Mouse (Mus musculus) liver, postnatal 0 days (tissue): ENCODE measurements around the gene Nup160. TPM values are rescaled to one million over a fixed set of nuclear protein-coding genes. Genes with fewer than 3 reads are reported as not detected.
A peak's percentile ranks its signal among the peaks of the same experiment; 100 is the strongest.

Experiments used
- ATAC-seq: fragments of 200-750 bp; cut with Nextera tagmentation; 2 replicates; pipeline ENCODE4 v1.8.0; 2017; ENCODE audit warnings: mild to moderate bottlenecking, moderate library complexity
- DNase-seq: peaks from one replicate; pipeline ENCODE4 v3.0.0-alpha.2; 2016
- H3K27ac ChIP-seq: fragments of 300-500 bp; sonication (generic); 2 replicates; pipeline ENCODE4 v1.5.1; 2014; ENCODE audit warnings: antibody characterized with exemption, moderate library complexity, mild to moderate bottlenecking, low read depth
- H3K27me3 ChIP-seq: fragments of 300-500 bp; sonication (generic); 2 replicates; pipeline ENCODE4 v1.6.1; 2014; ENCODE audit warnings: low read length, control low read depth, mixed read lengths; ENCODE audit not compliant: insufficient read depth
- H3K36me3 ChIP-seq: fragments of 300-500 bp; sonication (generic); replicated peaks from 2 replicates; pipeline ENCODE4 v1.6.1; 2014; ENCODE audit warnings: mild to moderate bottlenecking, control low read depth, low read length, moderate library complexity, mixed read lengths; ENCODE audit not compliant: insufficient read depth
- H3K4me1 ChIP-seq: fragments of 300-500 bp; sonication (generic); 2 replicates; pipeline ENCODE4 v1.6.1; 2014; ENCODE audit warnings: antibody characterized with exemption, mild to moderate bottlenecking, control low read depth; ENCODE audit not compliant: insufficient read depth
- H3K4me2 ChIP-seq: fragments of 300-500 bp; sonication (generic); 2 replicates; pipeline ENCODE4 v1.6.1; 2014; ENCODE audit warnings: low read depth, mild to moderate bottlenecking, low read length, moderate library complexity, mixed read lengths
- H3K4me3 ChIP-seq: fragments of 300-500 bp; sonication (generic); 2 replicates; pipeline ENCODE4 v1.5.1; 2014; ENCODE audit warnings: low read depth, low read length
- H3K9ac ChIP-seq: fragments of 300-500 bp; sonication (generic); replicated peaks from 2 replicates; pipeline ENCODE4 v1.6.1; 2014; ENCODE audit warnings: mild to moderate bottlenecking, moderate library complexity
- H3K9me3 ChIP-seq: fragments of 300-500 bp; sonication (generic); 2 replicates; pipeline ENCODE4 v1.6.1; 2016; ENCODE audit warnings: mild to moderate bottlenecking, control low read depth, low read length, mixed read lengths
- CTCF ChIP-seq: sonication (generic); IDR thresholded peaks from 2 replicates; pipeline ENCODE4 v1.5.1; 2016; ENCODE audit warnings: antibody characterized with exemption, low read depth
- EP300 ChIP-seq: IDR thresholded peaks from 2 replicates; pipeline ENCODE4 v1.6.1; 2016; ENCODE audit warnings: antibody characterized with exemption, low read depth, mild to moderate bottlenecking
- WGBS: fragments of 180-500 bp; shearing (Covaris S2); extraction: QIAGEN DNeasy Blood & Tissue Kit; methylation state at CpG from one replicate; pipeline ENCODE4 v1.1.7; 2014; ENCODE audit not compliant: insufficient replicate concordance; 5-methylcytosine and 5-hydroxymethylcytosine counted together
- polyA plus RNA-seq: library from polyadenylated mRNA; unstranded; fragments of >200 nt; fragmentation: Nextera tagmentation; extraction: Ambion mirVana; gene quantifications from 2 replicates; pipeline ENCODE4 v1.2.1, GENCODE M21; 2015

Nup160 gene
- polyA plus RNA-seq, 1 experiment from 2014 or later = 10.2 TPM

DNA sequence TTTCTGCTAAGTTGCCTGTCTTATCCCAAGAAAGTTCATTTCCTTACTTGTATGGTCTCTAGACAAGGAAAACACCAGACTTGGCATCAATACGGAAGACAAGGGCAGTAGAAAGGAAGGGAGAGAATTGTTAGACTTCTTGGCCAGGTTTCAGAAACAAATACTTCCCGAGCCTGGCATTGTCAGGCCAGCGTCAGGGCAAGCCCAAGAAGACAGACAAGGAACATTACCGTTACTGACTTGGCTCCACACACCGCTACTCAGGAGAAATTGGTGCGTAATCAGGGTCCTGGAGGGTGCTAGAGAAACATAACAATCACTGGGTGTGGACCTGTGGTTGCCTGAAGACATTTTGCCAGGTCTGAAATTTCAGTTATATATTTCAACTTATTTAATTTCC is 6.7 kb upstream of the Nup160 start:
- DNase-seq = no peak

DNA sequence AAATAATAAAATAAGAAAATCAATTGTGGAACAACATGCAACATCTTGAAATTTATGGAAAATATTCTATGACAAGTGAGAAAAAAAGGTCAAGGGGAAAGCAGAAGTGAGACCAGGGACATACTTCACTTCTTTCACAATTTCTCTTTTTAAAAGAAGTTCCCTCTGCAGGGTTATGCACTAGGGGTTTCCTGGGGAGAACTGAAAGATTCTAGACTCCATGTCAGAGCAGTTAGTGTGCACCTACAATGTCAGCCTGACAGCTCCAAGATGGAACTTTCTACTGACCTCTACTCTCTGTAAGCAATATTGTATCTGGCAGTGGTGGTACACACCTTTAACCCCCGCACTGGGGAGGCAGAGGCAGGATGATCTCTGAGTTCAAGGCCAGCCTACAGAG is 3.7 kb upstream of the Nup160 start:
- ATAC-seq (peak; percentile 31), DNase-seq (no peak)
- H3K36me3 ChIP-seq = no peaks in the 10 kb centered on the region
- H3K9me3 ChIP-seq = 0 out of 2 replicates have a peak, but pooled peaks cover 3% of the 10 kb centered on the region
- no peak overlapping the region for H3K4me3 ChIP-seq
- H3K4me2 ChIP-seq = no peak overlapping the region
- no peaks in the 10 kb centered on the region for H3K27me3 ChIP-seq
- 0 out of 2 replicates have a peak overlapping the region, but pooled peaks have one; percentile 29 for H3K27ac ChIP-seq
- whole genome bisulfite sequencing = 83% methylated on average over 1 of the region's 1 CpGs
- H3K9ac ChIP-seq = no peak overlapping the region
- H3K4me1 ChIP-seq = peaks cover 3% of the 10 kb centered on the region
- TF ChIP-seq EP300 = no peak
- no peak for TF ChIP-seq CTCF

More for the DNA sequence above, 6.7 kb upstream of the Nup160 start:
- Histone ChIP-seq H3K27me3 (no peaks in the 10 kb centered on the region), H3K4me3 (no peak overlapping the region), H3K36me3 (no peaks in the 10 kb centered on the region), H3K4me2 (no peak overlapping the region), H3K27ac (no peak overlapping the region), H3K9me3 (0 out of 2 replicates have a peak, but pooled peaks cover 3% of the 10 kb centered on the region), H3K4me1 (peaks cover 12% of the 10 kb centered on the region), H3K9ac (no peak overlapping the region)
- TF ChIP-seq CTCF (no peak), EP300 (no peak)
- WGBS = 86% methylated on average over 6 of the region's 6 CpGs
- ATAC-seq = no peak

DNA sequence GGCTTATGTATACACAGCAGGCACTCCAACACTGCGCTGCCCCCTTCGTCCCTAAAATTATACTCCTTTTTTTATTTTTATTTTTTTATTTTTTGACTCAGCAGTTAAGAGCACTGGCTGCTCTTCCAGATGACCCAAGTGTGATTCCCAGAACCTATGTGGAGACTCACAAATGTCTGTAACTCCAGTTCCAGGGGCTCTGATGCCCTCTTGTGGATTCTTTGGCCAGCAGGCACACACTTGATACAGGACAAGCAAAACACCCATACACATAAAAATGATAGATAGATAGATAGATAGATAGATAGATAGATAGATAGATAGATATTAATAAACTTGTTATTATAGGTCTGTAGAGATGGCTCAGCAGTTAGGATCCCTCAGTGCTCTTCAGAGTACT is 2.5 kb upstream of the Nup160 start:
- Histone ChIP-seq H3K36me3 (no peaks in the 10 kb centered on the region), H3K4me3 (no peak overlapping the region), H3K27me3 (no peaks in the 10 kb centered on the region), H3K27ac (no peak overlapping the region), H3K9ac (no peak overlapping the region), H3K4me2 (no peak overlapping the region), H3K4me1 (peaks cover 6% of the 10 kb centered on the region; the same call in 1 of the 2 replicates), H3K9me3 (no peaks in the 10 kb centered on the region)
- 93% methylated on average over 2 of the region's 2 CpGs for WGBS
- TF ChIP-seq EP300 = no peak
- peak; percentile 49 for TF ChIP-seq CTCF
- ATAC-seq (no peak), DNase-seq (no peak)

DNA sequence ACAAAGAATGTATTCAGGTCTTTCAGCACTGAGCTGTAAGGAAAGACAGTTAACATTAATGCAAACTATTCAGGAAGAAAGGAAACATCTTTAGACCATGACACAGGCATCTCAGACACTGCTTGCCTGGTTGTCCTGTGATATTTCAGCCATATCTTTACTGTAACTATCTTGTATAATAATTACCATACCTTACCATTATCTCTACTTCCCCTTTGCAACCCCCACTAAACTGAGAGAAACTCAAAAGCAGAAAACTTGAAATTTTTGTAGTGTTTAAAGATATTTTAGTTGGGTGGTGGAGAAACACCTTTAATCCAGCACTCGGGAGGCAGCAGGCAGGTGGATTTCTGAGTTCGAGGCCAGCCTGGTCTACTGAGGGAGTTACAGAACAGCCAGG is 1.5 kb upstream of the Nup160 start:
- Histone ChIP-seq H3K27ac (no peak overlapping the region), H3K4me1 (peaks cover 14% of the 10 kb centered on the region), H3K4me3 (no peak overlapping the region), H3K9ac (no peak overlapping the region), H3K27me3 (no peaks in the 10 kb centered on the region), H3K9me3 (no peaks in the 10 kb centered on the region), H3K4me2 (no peak overlapping the region), H3K36me3 (no peaks in the 10 kb centered on the region)
- TF ChIP-seq CTCF = no peak
- WGBS = 75% methylated on average over 2 of the region's 2 CpGs
- no peak for DNase-seq
- no peak for ATAC-seq

DNA sequence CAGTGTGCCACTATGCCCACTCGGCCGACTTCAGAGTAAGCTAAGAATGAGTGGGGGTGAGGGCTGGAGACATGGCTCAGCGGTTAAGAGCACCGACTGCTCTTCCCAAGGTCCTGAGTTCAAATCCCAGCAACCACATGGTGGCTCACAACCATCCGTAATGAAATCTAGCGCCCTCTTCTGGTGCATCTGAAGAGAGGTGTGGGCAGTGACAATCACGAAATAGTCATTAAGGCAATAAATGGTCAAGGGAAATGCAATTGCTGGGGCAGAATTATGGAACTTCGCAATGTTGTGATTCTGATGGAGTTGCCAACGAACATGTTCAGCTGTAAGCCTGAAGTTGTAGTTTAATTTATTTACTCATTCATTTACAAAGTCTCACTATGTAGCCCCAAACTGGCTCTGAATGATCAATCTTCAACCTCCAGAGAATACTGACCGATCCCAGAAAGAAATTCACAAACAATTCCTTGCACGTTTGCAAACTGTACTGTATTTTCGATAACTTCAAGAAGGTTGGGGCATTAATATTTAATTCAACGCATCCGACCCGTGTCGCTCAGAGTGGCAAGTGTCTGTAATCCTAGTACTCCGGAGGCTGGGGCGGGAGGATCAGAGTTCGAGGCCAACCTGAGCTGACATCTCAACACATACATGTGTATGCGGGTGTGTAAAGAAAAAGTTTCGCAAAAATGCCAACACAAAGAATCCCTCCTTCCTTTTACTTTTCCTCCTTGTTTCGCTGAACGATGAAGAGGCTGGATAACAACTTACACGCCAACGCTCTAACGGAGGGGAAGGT is 1.4 kb downstream of the Nup160 start:
- no peak for DNase-seq
- peak overlapping the region; percentile 86 for H3K4me3 ChIP-seq
- WGBS = 35% methylated on average over 26 of the region's 26 CpGs
- peak overlapping the region; percentile 98 for H3K27ac ChIP-seq
- peak overlapping the region; percentile 87 for H3K9ac ChIP-seq
- H3K4me1 ChIP-seq = peaks cover 18% of the 10 kb centered on the region
- peak; percentile 70 for TF ChIP-seq CTCF
- no peak for TF ChIP-seq EP300
- peak; percentile 31 for ATAC-seq
- H3K9me3 ChIP-seq = no peaks in the 10 kb centered on the region
- peaks cover 11% of the 10 kb centered on the region for H3K36me3 ChIP-seq
- H3K4me2 ChIP-seq = peak overlapping the region; percentile 94
- H3K27me3 ChIP-seq = no peaks in the 10 kb centered on the region

DNA sequence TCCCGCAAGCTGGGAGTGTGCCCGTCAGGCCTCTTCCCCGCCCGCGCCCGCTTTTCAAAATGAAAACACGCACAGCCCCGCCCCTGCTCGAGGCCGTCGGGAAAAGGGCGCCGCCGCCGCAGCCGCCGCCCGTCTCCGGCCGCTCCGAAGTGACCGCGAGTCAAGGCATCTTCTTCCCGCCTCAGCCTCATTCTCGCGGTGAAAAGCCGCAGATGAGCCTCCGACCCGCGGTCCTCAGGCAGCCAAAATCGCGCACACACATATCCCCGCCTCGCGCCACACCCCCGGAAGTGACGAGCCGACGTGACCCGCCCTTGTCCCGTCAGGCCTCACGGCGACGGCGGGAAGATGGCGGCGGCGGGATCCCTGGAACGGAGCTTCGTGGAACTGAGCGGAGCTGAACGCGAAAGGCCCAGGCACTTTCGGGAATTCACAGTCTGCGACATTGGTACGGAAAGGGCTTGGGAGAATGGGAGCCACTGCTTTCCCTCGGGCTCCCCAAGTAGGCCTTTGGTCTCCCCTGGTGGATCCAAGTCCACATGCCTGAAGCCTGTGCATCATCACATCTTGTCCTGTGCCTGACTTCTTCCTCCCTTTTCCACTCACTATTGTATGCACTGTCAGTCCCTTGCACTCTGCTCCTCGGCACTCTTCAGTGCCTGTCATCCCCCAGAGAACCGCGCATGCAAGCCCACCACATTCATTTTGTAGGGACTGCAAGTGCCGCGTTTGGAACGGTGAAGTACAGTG is 2.2 kb downstream of the Nup160 start:
- peak overlapping the region; percentile 94 for H3K4me2 ChIP-seq
- no peak for TF ChIP-seq EP300
- TF ChIP-seq CTCF = 0 out of 2 replicates have a peak, but pooled peaks have one; percentile 4
- H3K36me3 ChIP-seq = peaks cover 18% of the 10 kb centered on the region
- H3K9ac ChIP-seq = peak overlapping the region; percentile 87
- ATAC-seq (peak; percentile 98), DNase-seq (peak; percentile 98)
- peak overlapping the region; percentile 86 for H3K4me3 ChIP-seq
- no peaks in the 10 kb centered on the region for H3K9me3 ChIP-seq
- under 1% methylated on average over 63 of the region's 63 CpGs for WGBS
- H3K4me1 ChIP-seq = peaks cover 18% of the 10 kb centered on the region
- peak overlapping the region; percentile 98 for H3K27ac ChIP-seq
- H3K27me3 ChIP-seq = no peaks in the 10 kb centered on the region
